Mouse (Mus musculus) left cerebral cortex, postnatal 36 days (tissue): ENCODE results near the gene Pou2f3. TPM values are rescaled to one million over a fixed set of nuclear protein-coding genes. Genes with fewer than 3 reads are reported as not detected.

Experiments
- DNase-seq, 2 experiments: peaks; one replicate each; pipeline ENCODE4 v3.0.0; 2021 to 2022; ENCODE audit warnings: low spot score in 2 of 2, mixed read lengths in 1 of 2
- intact Hi-C: fragments of 180-260 bp; cut with DNase I; formaldehyde crosslinking; loops from one replicate; pipeline ENCODE4 v1.15.1; 2025
- total RNA-seq, 2 experiments: library from RNA; stranded (reverse); gene quantifications; 2 replicates each; pipeline ENCODE4 v1.2.3; 2021

Pou2f3 gene
- total RNA-seq, 2 experiments from 2014 or later, result 0.29 TPM; not detected in 1

- DNase-seq, result peak; percentile 67 to 76
- intact Hi-C loops, result no loop called here
Measured at GRCm38 (mm10) chr9:43116134-43116996, 93.8 kb downstream of the Pou2f3 start, which contains the start of gene Tmem136. TSS of gene Tmem136 (minus strand) at chr9:43116570.

- intact Hi-C loops, result no loop called here
- no peak for DNase-seq
Measured at GRCm38 (mm10) chr9:43115431-43116133, 94.6 kb downstream of the Pou2f3 start.

- no peak for DNase-seq
- intact Hi-C loops, result no loop called here
Measured at GRCm38 (mm10) chr9:43114833-43115232, 95.3 kb downstream of the Pou2f3 start.

- no peak for DNase-seq
- intact Hi-C loops, result no loop called here
Measured at GRCm38 (mm10) chr9:43110286-43110980, 99.7 kb downstream of the Pou2f3 start.

GRCm38 (mm10) chr9:43109125-43109524 lies 101.0 kb downstream of the Pou2f3 start:
- intact Hi-C loops, result loop anchor here (5.0 kb wide), 1 partner anchor 37 kb away; no protein-coding TSS in a partner anchor
- no peak for DNase-seq

- no peak for DNase-seq
Measured at GRCm38 (mm10) chr9:43108721-43109120, 101.4 kb downstream of the Pou2f3 start.

GRCm38 (mm10) chr9:43108081-43108480 lies 102.1 kb downstream of the Pou2f3 start:
- DNase-seq, result no peak
- intact Hi-C loops, result loop anchor here (5.0 kb wide), 1 partner anchor 36 kb away; no protein-coding TSS in a partner anchor

More at GRCm38 (mm10) chr9:43108721-43109120, 101.4 kb downstream of the Pou2f3 start:
- intact Hi-C loops, result loop anchor here (5.0 kb wide), 1 partner anchor 36 kb away; no protein-coding TSS in a partner anchor

- intact Hi-C loops, result loop anchor here (1.0 to 5.0 kb wide), 2 partner anchors 35 to 106 kb away; no protein-coding TSS in a partner anchor
- DNase-seq, result no peak
Measured at GRCm38 (mm10) chr9:43107555-43107954, 102.6 kb downstream of the Pou2f3 start.

- DNase-seq, result peak in 1 of 2 experiments; percentile 36
- intact Hi-C loops, result loop anchor here (1.0 to 5.0 kb wide), 2 partner anchors 35 to 106 kb away; no protein-coding TSS in a partner anchor
Measured at GRCm38 (mm10) chr9:43107187-43107517, 103.0 kb downstream of the Pou2f3 start, which contains the start of gene Arhgef12. TSS of gene Arhgef12 (minus strand) at chr9:43107239.

- peak in 1 of 2 experiments; percentile 22 for DNase-seq
- intact Hi-C loops, result loop anchor here (1.0 to 5.0 kb wide), 2 partner anchors 34 to 105 kb away; no protein-coding TSS in a partner anchor
Measured at GRCm38 (mm10) chr9:43106426-43107186, 103.6 kb downstream of the Pou2f3 start.

- peak; percentile 89 to 90 for DNase-seq
- intact Hi-C loops, result loop anchor here (5.0 kb wide), 1 partner anchor 34 kb away; no protein-coding TSS in a partner anchor
Measured at GRCm38 (mm10) chr9:43105664-43106361, 104.4 kb downstream of the Pou2f3 start.

- intact Hi-C loops, result loop anchor here (5.0 kb wide), 1 partner anchor 33 kb away; no protein-coding TSS in a partner anchor
- DNase-seq, result peak; percentile 39 to 42
Measured at GRCm38 (mm10) chr9:43104873-43105663, 105.1 kb downstream of the Pou2f3 start.

GRCm38 (mm10) chr9:43104526-43104872 lies 105.7 kb downstream of the Pou2f3 start:
- DNase-seq, result no peak
- intact Hi-C loops, result no loop called here

- intact Hi-C loops, result no loop called here
- DNase-seq, result no peak
Measured at GRCm38 (mm10) chr9:43103675-43104299, 106.4 kb downstream of the Pou2f3 start.

- no peak for DNase-seq
- intact Hi-C loops, result no loop called here
Measured at GRCm38 (mm10) chr9:43102931-43103330, 107.2 kb downstream of the Pou2f3 start.

- DNase-seq, result no peak
- intact Hi-C loops, result no loop called here
Measured at GRCm38 (mm10) chr9:43101936-43102595, 108.1 kb downstream of the Pou2f3 start.
